Mouse (Mus musculus) liver, embryonic 14.5 days (tissue): Measurements from ENCODE around the gene Ecsit.

Source experiments
- CTCF ChIP-seq: IDR thresholded peaks from 2 replicates; pipeline ENCODE4 v1.5.1; 2016; ENCODE audit warnings: antibody characterized with exemption, low read depth, control low read depth
- EP300 ChIP-seq: IDR thresholded peaks from 2 replicates; pipeline ENCODE4 v1.6.1; 2016; ENCODE audit warnings: antibody characterized with exemption, low read depth

GRCm38 (mm10) chr9:22067195-22067594 is 18.0 kb downstream of the Ecsit start:
- TF ChIP-seq CTCF (no peak), EP300 (no peak)
